Mouse (Mus musculus) MEL (cell line): Measurements from ENCODE around the gene Arrdc3. TPM values are rescaled to one million over a fixed set of nuclear protein-coding genes. Genes with fewer than 3 reads are reported as not detected.

Experiments used
- DNase-seq: peaks from one replicate; pipeline ENCODE4 v3.0.0; 2011; ENCODE audit warnings: low read depth, low spot score
- H3K27ac ChIP-seq: 2 replicates; pipeline ENCODE4 v1.5.1; 2012; ENCODE audit warnings: low read depth, mild to moderate bottlenecking, control low read depth, low read length, moderate library complexity; ENCODE audit not compliant: control insufficient read depth
- H3K27me3 ChIP-seq, 2 experiments: fragments of 150-350 bp in 1 of 2; sonication (generic) in 1 of 2; 2 replicates each; pipeline ENCODE4 v1.6.1; 2012; ENCODE audit warnings: low read length in 2 of 2, mild to moderate bottlenecking in 2 of 2, improper control_type of control experiment in 1 of 2, moderate library complexity in 1 of 2; ENCODE audit not compliant: insufficient read depth in 2 of 2, control insufficient read depth in 1 of 2
- H3K36me3 ChIP-seq, 2 experiments: 2 replicates each; pipeline ENCODE4 v1.6.1; 2012 to 2014; ENCODE audit warnings: low read length in 2 of 2, improper control_type of control experiment in 1 of 2, inconsistent platforms in 1 of 2, mild to moderate bottlenecking in 1 of 2; ENCODE audit not compliant: insufficient read depth in 2 of 2, control insufficient read depth in 1 of 2
- H3K4me1 ChIP-seq, 2 experiments: fragments of 150-350 bp in 1 of 2; sonication (generic) in 1 of 2; 2 replicates each; pipeline ENCODE4 v1.6.1; 2012; ENCODE audit warnings: low read length in 2 of 2, improper control_type of control experiment in 1 of 2, mild to moderate bottlenecking in 1 of 2; ENCODE audit not compliant: insufficient read depth in 2 of 2, control insufficient read depth in 1 of 2
- H3K4me3 ChIP-seq, 2 experiments: fragments of 150-350 bp in 1 of 2; sonication (generic) in 1 of 2; 2 replicates each; pipeline ENCODE4 v1.5.1; 2012; ENCODE audit warnings: low read depth in 2 of 2, low read length in 2 of 2, mild to moderate bottlenecking in 2 of 2, moderate library complexity in 2 of 2, control low read depth in 1 of 2, improper control_type of control experiment in 1 of 2; ENCODE audit not compliant: control insufficient read depth in 1 of 2, insufficient read depth in 1 of 2
- H3K79me2 ChIP-seq: 2 replicates; pipeline ENCODE4 v1.6.1; 2012; ENCODE audit warnings: mild to moderate bottlenecking, low read length, moderate library complexity; ENCODE audit not compliant: control insufficient read depth, poor library complexity, insufficient read depth
- H3K9ac ChIP-seq: 2 replicates; pipeline ENCODE4 v1.6.1; 2012; ENCODE audit warnings: low read depth, mild to moderate bottlenecking, control low read depth, low read length, moderate library complexity; ENCODE audit not compliant: control insufficient read depth, poor library complexity, severe bottlenecking
- H3K9me3 ChIP-seq: fragments of 150-350 bp; sonication (generic); replicated peaks from 2 replicates; pipeline ENCODE4 v1.6.1; 2012; ENCODE audit warnings: mild to moderate bottlenecking, low read length, improper control_type of control experiment, moderate library complexity; ENCODE audit not compliant: insufficient read depth
- BHLHE40 ChIP-seq: IDR thresholded peaks from 2 replicates; pipeline ENCODE4 v1.6.1; 2012; ENCODE audit warnings: low read depth, mild to moderate bottlenecking, inconsistent platforms, low read length, improper control_type of control experiment, borderline replicate concordance
- E2F4 ChIP-seq: IDR thresholded peaks from 2 replicates; pipeline ENCODE4 v1.6.1; 2011; ENCODE audit warnings: low read depth, low read length, improper control_type of control experiment, borderline replicate concordance
- ELF1 ChIP-seq: IDR thresholded peaks from 2 replicates; pipeline ENCODE4 v1.6.1; 2014; ENCODE audit warnings: low read depth, mild to moderate bottlenecking, inconsistent platforms, low read length, improper control_type of control experiment, moderate library complexity
- EP300 ChIP-seq, 2 experiments: IDR thresholded peaks; 2 replicates each; pipeline ENCODE4 v1.6.1; 2011; ENCODE audit warnings: improper control_type of control experiment in 2 of 2, low read length in 2 of 2, low read depth in 1 of 2, mild to moderate bottlenecking in 1 of 2
- ETS1 ChIP-seq: IDR thresholded peaks from 2 replicates; pipeline ENCODE4 v1.6.1; 2012; ENCODE audit warnings: low read depth, mild to moderate bottlenecking, inconsistent platforms, low read length, improper control_type of control experiment, moderate library complexity
- GABPA ChIP-seq: IDR thresholded peaks from 2 replicates; pipeline ENCODE4 v1.6.1; 2012; ENCODE audit warnings: low read depth, mild to moderate bottlenecking, inconsistent platforms, low read length, improper control_type of control experiment, moderate library complexity
- GATA1 ChIP-seq: IDR thresholded peaks from 2 replicates; pipeline ENCODE4 v1.6.1; 2011; ENCODE audit warnings: low read depth, low read length, improper control_type of control experiment
- HCFC1 ChIP-seq: IDR thresholded peaks from 2 replicates; pipeline ENCODE4 v1.6.1; 2012; ENCODE audit warnings: low read depth, mild to moderate bottlenecking, inconsistent platforms, low read length, improper control_type of control experiment, moderate library complexity
- MAFK ChIP-seq: IDR thresholded peaks from 2 replicates; pipeline ENCODE4 v1.6.1; 2011; ENCODE audit warnings: low read depth, mild to moderate bottlenecking, low read length, improper control_type of control experiment, borderline replicate concordance
- MAZ ChIP-seq: IDR thresholded peaks from 2 replicates; pipeline ENCODE4 v1.6.1; 2012; ENCODE audit warnings: low read depth, mild to moderate bottlenecking, inconsistent platforms, low read length, improper control_type of control experiment
- MEF2A ChIP-seq: IDR thresholded peaks from 2 replicates; pipeline ENCODE4 v1.6.1; 2014; ENCODE audit warnings: low read depth, mild to moderate bottlenecking, inconsistent platforms, low read length, improper control_type of control experiment; ENCODE audit not compliant: poor library complexity, insufficient replicate concordance, severe bottlenecking; ENCODE audit errors: extremely low read depth
- MXI1 ChIP-seq: IDR thresholded peaks from 2 replicates; pipeline ENCODE4 v1.6.1; 2011; ENCODE audit warnings: mild to moderate bottlenecking, low read depth, low read length, improper control_type of control experiment
- MYB ChIP-seq: IDR thresholded peaks from 2 replicates; pipeline ENCODE4 v1.6.1; 2011; ENCODE audit warnings: mild to moderate bottlenecking, low read depth, low read length, improper control_type of control experiment
- NELFE ChIP-seq: IDR thresholded peaks from 2 replicates; pipeline ENCODE4 v1.6.1; 2011; ENCODE audit warnings: low read depth, low read length, improper control_type of control experiment
- POLR2AphosphoS2 ChIP-seq: IDR thresholded peaks from 2 replicates; pipeline ENCODE4 v1.6.1; 2011; ENCODE audit warnings: low read length, improper control_type of control experiment
- POLR2AphosphoS5 ChIP-seq: IDR thresholded peaks from 2 replicates; pipeline ENCODE4 v1.6.1; 2012; ENCODE audit warnings: low read depth, borderline replicate concordance, mild to moderate bottlenecking, inconsistent platforms, low read length, moderate library complexity, mixed read lengths
- RAD21 ChIP-seq: IDR thresholded peaks from 2 replicates; pipeline ENCODE4 v1.6.1; 2011; ENCODE audit warnings: mild to moderate bottlenecking, low read depth, low read length, improper control_type of control experiment
- SIN3A ChIP-seq: IDR thresholded peaks from 2 replicates; pipeline ENCODE4 v1.6.1; 2012; ENCODE audit warnings: low read length, improper control_type of control experiment, inconsistent platforms
- SMC3 ChIP-seq: IDR thresholded peaks from 2 replicates; pipeline ENCODE4 v1.6.1; 2011; ENCODE audit warnings: low read depth, low read length, improper control_type of control experiment
- TBP ChIP-seq: IDR thresholded peaks from 2 replicates; pipeline ENCODE4 v1.8.0; 2011; ENCODE audit warnings: low read depth, low read length, improper control_type of control experiment
- TCF12 ChIP-seq: IDR thresholded peaks from 2 replicates; pipeline ENCODE4 v1.6.1; 2014; ENCODE audit warnings: low read depth, mild to moderate bottlenecking, inconsistent platforms, low read length, improper control_type of control experiment, moderate library complexity
- UBTF ChIP-seq: IDR thresholded peaks from 2 replicates; pipeline ENCODE4 v1.6.1; 2012; ENCODE audit warnings: low read depth, mild to moderate bottlenecking, inconsistent platforms, low read length, improper control_type of control experiment, moderate library complexity, borderline replicate concordance; ENCODE audit not compliant: insufficient read depth
- USF2 ChIP-seq, 2 experiments: IDR thresholded peaks; 2 replicates each; pipeline ENCODE4 v1.6.1; 2011 to 2012; ENCODE audit warnings: improper control_type of control experiment in 2 of 2, low read length in 2 of 2, borderline replicate concordance in 1 of 2, inconsistent platforms in 1 of 2, low read depth in 1 of 2, mild to moderate bottlenecking in 1 of 2; ENCODE audit not compliant: insufficient read depth in 1 of 2
- ZMIZ1 ChIP-seq: IDR thresholded peaks from 2 replicates; pipeline ENCODE4 v1.6.1; 2012; ENCODE audit warnings: low read depth, mild to moderate bottlenecking, inconsistent platforms, low read length, improper control_type of control experiment, moderate library complexity
- ZNF384 ChIP-seq: IDR thresholded peaks from 2 replicates; pipeline ENCODE4 v1.6.1; 2012; ENCODE audit warnings: low read depth, mild to moderate bottlenecking, inconsistent platforms, low read length, improper control_type of control experiment
- polyA plus RNA-seq, 2 experiments: library from polyadenylated mRNA; stranded (reverse) in 1 of 2; unstranded in 1 of 2; fragments of >175 nt in 1 of 2; fragments of >200 nt in 1 of 2; gene quantifications; 2 replicates each; pipeline versions ENCODE4 v1.2.1 to v1.2.4; 2012; ENCODE audit warnings: low replicate concordance in 2 of 2, low read depth in 1 of 2; ENCODE audit not compliant: insufficient read length in 2 of 2, insufficient read depth in 1 of 2, missing spikeins in 1 of 2
- total RNA-seq: library from RNA; depleted of rRNA; stranded (reverse); fragments of 300-350 nt; gene quantifications from 2 replicates; pipeline ENCODE4 v1.2.3, GENCODE M21; 2012

Arrdc3 gene
- total and polyA plus RNA-seq, 3 experiments = 1.5 to 3.5 TPM; not detected in 1

- no peak overlapping the region for H3K9ac ChIP-seq
- H3K36me3 ChIP-seq = no peaks in the 10 kb centered on the region
- H3K4me3 ChIP-seq = no peak overlapping the region
- H3K9me3 ChIP-seq = no peaks in the 10 kb centered on the region
- no peak for DNase-seq
- peaks cover 0 to 2% of the 10 kb centered on the region in 2 experiments; a peak in 1 of 4 replicates for H3K27me3 ChIP-seq
- TF ChIP-seq UBTF = no peak
- no peak for TF ChIP-seq MAFK
- no peak for TF ChIP-seq ZMIZ1
- no peak for TF ChIP-seq RAD21
- no peak for TF ChIP-seq BHLHE40
- TF ChIP-seq MYB = no peak
- no peak for TF ChIP-seq NELFE
- TF ChIP-seq MAZ = no peak
- TF ChIP-seq HCFC1 = no peak
- TF ChIP-seq ELF1 = no peak
- no peak for TF ChIP-seq TBP
- TF ChIP-seq E2F4 = no peak
- no peak for TF ChIP-seq MXI1
- no peak for TF ChIP-seq ETS1
- TF ChIP-seq POLR2AphosphoS2 = no peak
- no peak for TF ChIP-seq GATA1
- H3K27ac ChIP-seq = no peak overlapping the region
- H3K79me2 ChIP-seq = no peaks in the 10 kb centered on the region
- H3K4me1 ChIP-seq = no peaks in the 10 kb centered on the region; a peak in 1 of 4 replicates
These were observed 56.7 kb downstream of the Arrdc3 start for GRCm38 (mm10) chr13:80939866-80940265.

DNA sequence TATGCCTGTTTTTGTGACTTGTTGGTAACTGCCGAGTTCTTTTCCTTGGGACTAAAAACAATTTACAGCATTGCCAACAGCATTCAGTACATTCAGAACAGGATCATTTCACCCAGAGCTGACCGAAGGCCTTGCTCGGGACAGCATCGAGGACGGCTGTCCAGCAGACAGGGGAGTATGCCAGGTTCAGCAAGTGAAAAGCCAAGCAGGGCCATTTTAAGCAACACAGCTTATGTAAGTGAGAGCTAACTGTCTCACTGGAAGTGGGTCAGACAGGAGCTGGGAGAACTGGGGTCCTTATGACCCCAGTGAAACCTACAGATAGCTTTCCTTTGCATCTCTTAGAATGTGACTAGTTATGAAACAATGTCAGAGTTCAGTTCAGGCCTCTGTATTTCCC lies 57.2 kb downstream of the Arrdc3 start:
- H3K9me3 ChIP-seq = no peaks in the 10 kb centered on the region
- no peak overlapping the region for H3K27ac ChIP-seq
- peaks cover 0 to 2% of the 10 kb centered on the region in 2 experiments; a peak in 1 of 4 replicates for H3K27me3 ChIP-seq
- TF ChIP-seq E2F4 (no peak), ETS1 (no peak), SMC3 (no peak), MAZ (no peak), POLR2AphosphoS5 (no peak), ZNF384 (no peak), MXI1 (no peak), HCFC1 (no peak), USF2 (IDR thresholded peaks at IDR 0.05; ENCODE audit: borderline replicate concordance in 1 of 2, insufficient read depth in 1 of 2, low read depth in 1 of 2, low read length in 2 of 2) (no peak), MYB (no peak), SIN3A (no peak), POLR2AphosphoS2 (no peak), GABPA (no peak), NELFE (no peak), TBP (no peak), MEF2A (no peak), TCF12 (no peak), EP300 (IDR thresholded peaks at IDR 0.05; ENCODE audit: low read depth in 1 of 2, low read length in 2 of 2) (no peak), GATA1 (no peak), RAD21 (no peak)
- H3K36me3 ChIP-seq = no peaks in the 10 kb centered on the region
- H3K9ac ChIP-seq = no peak overlapping the region
- no peak for DNase-seq
- no peak overlapping the region for H3K4me3 ChIP-seq
- H3K79me2 ChIP-seq = no peaks in the 10 kb centered on the region
- H3K4me1 ChIP-seq = no peaks in the 10 kb centered on the region; a peak in 1 of 4 replicates
